Mouse (Mus musculus) cerebellum, postnatal 36 days (tissue): ENCODE measurements around the gene Gm26938.

ENCODE experiments used
- DNase-seq, 2 experiments: peaks; one replicate each; pipeline ENCODE4 v3.0.0; 2021 to 2022; ENCODE audit warnings: mixed read lengths in 2 of 2

Gene Gm26938

DNA sequence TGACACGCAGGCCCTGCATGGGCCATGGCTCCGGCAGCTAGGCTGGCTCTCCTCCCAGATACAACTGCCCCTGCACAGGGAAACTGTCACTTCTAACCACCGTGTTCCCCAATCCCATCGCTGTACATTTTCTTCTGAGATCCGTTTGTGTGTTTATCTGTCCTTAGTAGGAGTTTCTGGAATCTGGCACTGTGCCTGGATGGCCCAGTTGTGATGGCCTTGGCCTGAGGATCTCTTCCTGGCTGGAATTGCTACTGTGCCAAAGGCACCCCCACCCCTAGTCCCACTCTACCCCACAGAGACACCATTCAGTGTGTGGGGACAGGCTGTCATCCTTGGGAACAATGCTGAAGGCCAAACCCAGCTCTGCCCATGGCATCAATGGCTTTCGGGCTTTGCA, 10.2 kb downstream of the Gm26938 start:
- DNase-seq, result no peak

DNA sequence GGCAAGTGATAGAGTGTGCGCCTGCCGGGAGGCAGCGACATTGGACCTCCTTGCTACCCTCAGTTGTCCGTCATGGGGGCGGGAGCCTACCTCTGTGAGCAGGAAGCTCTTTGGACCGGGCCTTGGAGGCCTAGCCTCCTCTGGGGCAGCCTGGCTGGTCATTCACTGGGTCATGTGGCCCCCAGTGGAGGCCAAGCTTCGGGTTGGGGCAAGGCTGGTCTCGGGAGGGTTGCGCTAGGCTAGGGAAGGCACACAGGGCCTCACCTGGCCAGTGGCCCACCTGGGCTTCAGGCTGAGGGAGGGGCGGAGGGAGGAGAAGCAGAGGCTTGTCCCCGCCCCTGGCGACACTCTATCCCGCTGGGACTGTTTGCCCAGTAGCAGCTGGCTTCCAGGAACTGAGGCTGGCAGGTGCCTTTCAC, 12.2 kb downstream of the Gm26938 start:
- no peak for DNase-seq

DNA sequence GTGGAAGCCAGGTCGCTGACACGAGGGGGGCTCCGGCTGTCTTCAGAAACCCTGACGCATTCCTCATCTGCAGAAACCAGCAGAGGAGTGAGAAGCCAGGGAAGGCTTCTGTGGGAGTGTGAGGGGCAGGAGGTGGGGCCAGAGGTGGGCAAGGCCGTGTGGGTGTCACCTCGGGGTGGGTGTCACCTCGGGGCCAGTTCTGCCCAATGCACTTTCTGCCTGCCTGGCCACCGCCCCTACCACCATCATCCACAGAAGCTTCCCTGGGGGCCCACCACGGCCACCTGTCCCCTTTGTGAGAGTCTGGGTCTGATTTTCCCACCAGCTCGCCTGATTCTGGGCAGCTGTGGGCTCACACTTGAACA, 13.1 kb downstream of the Gm26938 start:
- no peak for DNase-seq

DNA sequence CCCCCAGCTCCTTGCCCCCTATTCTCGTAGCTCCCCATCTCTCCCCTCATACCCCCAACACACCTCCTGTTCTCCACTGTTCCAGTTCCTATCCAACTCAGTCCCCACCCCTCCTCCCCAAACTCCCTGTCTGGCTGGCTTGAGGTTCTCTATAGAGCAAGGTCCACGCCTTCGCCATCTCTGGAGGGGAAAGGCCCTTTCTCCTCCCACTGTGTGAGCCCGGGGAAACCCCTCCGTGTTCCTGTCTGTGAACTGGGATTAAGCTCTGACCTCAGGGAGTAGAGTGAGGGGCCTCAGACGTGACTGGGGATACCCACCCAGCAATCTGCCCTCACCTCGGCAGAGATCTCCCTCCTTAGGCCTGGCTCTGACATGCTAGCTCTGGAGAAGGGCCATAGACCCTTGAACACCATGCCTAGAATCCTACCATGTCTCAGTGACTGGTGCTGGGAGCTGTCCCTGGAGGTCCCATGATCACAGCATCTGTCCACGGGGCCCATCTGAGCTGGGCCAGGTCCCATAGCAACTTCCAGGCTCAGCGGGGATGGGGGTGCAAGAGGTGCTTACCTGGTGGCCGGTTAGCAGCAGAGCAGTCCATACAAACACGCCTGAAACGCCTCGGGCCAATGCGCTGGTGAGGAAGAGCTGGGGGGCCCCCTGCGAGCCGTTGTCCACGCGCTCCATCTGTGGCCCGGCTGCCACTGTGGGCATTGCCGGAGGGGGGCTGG, 13.6 kb downstream of the Gm26938 start:
- no peak for DNase-seq

DNA sequence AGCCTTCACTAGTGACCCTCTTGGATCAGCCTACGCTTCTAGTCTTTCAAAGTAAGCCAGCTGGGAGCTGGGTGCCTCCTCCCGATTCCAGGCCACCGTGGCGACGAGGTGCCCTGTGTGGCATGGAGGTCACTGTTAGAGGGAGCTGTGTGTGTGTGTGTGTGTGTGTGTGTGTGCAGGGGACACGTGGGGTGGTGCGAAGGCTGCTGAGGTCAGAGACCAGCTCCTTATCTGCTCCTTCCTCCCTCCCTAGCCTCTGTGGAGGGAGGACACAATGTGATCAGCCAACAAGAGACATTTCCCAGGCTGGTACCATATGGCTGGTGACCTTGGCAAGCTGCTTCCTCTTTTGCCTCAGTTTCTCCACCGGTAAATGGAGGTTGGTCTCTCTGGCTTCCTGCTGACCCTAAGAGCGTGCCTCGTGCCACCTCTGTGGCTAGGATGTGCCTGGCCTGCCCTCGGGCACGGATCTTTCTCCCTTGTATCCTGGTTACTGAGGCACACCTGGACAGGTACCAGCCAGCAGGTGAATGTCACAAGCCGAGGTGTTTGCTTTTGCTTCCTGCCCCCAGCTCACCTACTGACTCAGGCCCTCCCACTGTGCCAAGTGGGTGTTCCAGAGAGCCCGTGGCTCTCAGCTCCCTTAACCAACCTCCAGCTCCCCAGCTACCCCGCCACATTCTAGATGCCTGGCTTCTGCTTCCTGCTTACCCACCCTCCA, 14.4 kb downstream of the Gm26938 start:
- DNase-seq, result no peak

DNA sequence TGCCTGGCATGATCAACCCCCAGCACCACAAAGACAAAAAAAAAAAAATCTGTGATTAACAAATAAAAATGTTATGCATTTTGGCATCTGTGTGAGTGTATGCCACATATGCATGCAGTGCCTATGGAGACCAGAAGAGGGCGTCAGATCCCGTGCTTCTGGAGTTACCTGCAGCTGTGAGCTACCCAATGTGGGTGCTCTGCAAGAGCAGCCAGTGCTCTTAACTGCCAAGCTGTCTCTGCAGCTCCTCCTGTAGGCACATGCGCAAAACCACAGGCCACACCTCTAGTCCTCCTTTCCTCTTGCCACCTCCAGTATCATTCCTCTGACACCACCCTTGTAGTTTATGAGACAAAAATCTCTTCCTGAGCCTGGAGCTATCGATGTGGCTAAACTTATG, 16.8 kb downstream of the Gm26938 start:
- no peak for DNase-seq

DNA sequence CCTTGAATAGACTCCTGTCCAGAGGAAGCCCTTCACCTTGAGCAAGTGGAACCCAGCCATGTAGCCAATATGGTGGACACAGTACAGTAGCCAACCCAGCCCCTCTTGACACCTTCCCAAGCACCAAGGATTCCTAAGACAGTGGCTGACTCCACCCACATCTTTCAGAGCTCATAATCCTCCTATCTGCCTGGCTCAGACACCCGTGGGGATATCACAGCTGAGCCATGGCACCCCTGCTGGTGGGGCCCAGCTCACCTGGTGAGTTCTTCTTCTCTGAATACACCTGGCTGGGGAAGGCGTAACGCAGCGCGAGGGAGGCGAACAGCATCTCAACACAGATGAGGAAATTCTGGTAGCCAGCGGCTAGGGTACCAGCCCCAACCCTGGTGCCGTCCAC, 20.3 kb downstream of the Gm26938 start:
- DNase-seq, result no peak

DNA sequence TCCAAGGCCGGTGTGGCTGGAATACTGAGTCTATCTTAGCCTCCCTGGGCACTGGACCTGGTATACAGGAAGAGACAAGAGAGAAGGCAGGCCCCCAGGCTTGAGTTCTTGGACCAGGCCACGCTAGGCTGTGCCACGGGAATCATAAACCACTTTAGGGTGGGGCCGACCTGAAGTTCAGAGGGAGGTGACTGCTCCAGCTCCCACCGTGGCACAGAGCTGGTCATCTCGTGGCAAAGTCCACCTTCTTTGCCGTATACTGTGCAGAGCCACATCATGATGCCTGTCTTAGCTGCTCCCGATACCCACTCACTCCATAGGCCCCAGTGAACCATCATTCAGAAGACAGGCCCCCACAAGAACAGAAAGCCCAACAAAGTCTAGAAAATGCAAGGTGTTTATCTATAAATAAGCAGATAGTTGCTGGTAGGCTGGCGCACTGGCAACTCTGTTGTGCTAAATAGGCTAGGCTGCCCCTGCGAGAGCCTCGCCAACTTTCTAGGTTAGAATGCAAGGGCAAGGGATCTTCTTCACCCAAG, 21.6 kb downstream of the Gm26938 start:
- DNase-seq, result no peak

DNA sequence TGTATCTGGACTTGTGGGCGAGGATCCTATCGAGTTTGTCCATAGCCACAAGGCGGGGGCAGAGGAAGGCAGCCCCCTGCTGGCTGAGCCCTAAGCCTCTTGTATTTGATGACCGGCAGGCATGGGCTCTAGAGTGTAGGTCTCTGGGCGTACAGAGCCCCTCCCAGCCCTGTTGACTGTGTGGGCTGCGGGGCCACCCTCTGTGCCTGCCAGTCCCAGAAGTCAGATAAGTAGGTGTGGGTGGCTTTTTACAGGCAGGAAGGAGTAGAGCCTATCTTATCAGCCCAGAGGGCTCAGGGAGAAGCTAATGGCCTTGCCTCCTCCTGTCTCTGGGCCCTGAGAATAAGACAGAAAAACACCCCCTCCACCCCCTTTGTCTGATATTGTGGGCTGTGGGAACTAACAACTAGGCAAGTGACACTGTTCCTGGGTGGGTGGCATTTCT, 22.1 kb downstream of the Gm26938 start:
- no peak for DNase-seq

DNA sequence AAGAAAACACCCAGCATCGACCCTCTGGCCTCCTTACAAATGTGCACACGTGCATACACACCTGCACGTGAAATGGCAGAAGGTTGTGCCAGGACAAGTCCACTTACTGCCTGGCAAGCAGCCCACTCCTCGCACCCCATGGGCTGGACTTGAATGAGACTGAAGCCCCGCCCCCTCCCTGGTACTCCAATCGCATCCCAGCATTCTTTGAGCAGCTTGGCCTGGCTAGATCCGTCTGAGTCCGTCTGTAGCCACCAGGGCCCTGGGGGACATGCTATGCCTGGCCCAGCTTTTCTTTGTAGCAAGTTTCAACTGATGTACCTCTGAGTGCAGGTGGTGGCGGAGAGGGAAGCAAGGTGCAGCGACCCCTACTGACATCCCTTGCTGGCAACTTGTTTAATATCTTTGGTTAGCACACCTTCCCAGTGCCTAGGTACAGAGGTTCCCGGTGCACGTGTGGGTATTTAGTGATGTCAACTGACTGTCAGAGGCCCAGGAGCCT, 22.6 kb downstream of the Gm26938 start:
- peak in 1 of 2 experiments; percentile 19 for DNase-seq

DNA sequence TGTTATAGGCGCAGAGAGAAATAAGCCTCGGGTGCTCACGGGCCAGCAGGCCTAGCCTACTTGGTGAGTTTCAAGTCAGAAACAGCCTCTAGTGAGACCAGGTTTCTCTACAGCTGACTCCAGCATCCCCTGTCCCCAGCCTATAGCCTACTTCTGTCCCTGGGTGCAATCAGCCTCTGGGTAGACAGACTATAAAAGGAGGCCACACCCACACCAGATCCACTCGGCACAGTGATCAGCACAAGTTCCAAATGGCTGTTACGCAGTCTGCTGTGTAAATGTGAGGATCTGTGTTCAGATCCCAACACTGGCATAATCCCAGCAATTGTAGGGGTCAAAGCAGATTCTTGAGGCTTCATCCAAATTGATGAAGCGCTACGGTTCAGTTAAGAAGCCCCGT, 23.0 kb downstream of the Gm26938 start:
- no peak for DNase-seq

DNA sequence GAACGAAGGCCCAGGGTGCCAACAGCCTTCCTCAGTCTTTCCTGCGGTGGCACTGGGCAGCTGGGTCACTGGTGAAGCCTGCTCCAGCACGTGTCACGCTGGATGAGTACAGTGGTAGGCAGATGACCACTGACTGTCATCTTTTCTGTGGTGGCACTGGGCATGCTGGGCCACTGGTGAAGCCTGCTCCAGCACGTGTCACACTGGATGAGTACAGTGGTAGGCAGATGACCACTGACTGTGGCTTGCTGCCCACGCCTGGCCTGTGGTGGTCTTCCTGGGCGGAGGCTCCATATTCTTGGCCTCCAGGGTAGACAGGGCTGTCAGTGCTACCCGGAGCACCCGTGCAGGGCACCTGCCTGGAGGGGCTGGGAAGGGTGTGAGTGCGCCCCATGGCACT, 24.3 kb downstream of the Gm26938 start:
- DNase-seq, result no peak

DNA sequence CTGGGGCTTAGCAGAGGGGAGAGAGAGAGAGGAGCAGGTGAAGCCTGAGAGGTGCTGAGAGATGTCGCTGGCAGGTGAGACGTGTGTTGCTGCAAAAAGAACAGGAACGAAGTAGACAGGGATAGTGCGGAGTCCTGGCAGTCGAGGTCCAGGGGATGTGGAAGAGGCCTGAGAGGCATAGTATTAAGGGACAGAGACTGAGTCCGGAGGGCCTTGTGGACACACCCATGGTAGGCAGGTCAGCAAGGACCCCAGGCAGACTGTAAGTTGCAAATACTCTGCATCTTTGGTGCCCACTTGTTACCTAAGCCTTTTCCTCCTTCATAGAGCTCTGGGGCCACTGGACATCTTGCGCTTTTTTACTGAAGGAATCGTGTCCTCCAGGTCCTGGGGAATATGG, 25.0 kb downstream of the Gm26938 start:
- DNase-seq, result no peak

DNA sequence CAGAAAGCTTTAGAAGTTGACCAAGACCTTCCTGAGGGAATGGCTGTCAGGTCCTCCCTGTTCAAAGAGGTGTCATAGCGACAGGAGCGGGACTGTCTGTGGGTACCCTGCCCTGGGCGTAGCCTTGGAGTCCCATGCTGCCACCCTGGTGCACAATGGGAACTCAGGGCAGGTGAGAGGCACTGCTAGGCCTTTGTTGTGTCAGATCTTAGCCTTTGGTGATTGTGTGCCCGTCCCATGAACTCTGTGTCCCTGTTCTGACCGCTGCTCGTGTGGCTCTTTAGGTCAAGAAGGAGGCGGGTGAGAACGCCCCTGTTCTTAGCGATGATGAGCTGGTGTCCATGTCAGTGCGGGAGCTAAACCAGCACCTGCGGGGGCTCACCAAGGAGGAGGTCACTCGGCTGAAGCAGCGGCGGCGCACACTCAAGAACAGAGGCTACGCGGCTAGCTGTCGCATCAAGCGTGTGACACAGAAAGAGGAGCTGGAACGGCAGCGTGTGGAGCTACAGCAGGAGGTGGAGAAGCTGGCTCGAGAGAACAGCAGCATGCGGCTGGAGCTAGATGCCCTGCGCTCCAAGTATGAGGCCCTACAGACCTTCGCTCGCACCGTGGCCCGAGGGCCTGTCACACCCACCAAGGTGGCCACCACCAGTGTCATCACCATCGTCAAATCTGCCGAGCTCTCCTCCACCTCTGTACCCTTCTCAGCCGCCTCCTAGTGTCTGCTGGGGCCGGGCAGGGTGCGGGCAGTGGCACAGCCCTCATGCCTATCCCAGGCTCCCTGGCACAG, 26.2 kb downstream of the Gm26938 start:
- DNase-seq, result no peak

DNA sequence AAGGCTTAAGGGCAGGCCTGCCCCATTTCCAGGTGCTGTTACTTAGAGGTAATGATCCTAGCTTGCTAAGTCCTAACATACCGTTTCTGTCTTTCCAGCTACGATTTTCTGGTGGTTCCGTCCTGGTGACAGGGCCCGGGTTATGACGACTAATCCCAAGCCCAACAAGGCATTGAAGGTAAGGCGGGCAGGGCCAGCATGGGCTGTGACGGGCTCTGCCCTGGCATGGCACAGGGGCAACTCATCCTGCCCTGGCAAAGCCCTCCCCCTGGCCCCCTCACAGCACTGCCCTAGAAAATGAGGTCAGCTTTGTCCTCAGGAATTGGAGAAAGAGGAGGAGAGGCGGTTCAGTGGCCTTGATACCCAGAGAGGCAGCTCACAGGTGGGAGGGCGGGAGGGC, 27.2 kb downstream of the Gm26938 start:
- no peak for DNase-seq

DNA sequence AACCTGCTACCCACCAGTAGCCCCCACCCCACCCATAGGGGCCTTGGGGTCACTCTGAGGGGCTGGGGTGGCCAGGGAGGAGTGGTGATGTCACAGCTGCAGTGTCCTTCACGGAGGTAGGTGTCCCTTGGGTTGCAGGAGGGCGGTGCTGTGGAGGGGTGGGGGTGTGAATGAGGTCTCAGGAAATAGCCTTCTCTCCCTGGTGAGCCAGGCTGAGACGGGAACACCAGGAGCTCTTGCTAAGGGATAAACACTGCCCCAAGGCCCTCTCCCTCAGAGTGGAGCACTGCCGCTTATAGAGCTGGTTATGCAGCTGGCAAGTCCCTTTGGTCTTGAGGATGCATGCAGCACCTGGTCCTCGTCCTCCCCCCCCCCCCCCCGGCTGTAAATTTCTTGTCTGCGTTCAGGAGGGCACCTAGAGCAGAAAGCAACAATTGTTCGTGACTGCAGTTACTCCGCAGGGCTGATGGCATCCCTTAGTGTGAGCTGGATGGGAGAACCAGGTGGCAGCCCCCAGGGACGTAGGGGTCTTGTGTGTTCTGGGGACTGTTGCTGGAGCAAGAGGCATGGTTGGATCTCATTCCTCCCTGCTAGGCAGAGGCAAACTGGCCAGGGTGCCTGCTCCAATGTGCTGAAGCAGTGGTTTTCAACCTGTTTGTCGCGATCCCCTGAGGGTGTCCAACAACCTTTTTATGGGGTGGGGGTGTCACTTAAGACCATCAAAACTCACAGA, 27.9 kb downstream of the Gm26938 start:
- DNase-seq, result no peak

DNA sequence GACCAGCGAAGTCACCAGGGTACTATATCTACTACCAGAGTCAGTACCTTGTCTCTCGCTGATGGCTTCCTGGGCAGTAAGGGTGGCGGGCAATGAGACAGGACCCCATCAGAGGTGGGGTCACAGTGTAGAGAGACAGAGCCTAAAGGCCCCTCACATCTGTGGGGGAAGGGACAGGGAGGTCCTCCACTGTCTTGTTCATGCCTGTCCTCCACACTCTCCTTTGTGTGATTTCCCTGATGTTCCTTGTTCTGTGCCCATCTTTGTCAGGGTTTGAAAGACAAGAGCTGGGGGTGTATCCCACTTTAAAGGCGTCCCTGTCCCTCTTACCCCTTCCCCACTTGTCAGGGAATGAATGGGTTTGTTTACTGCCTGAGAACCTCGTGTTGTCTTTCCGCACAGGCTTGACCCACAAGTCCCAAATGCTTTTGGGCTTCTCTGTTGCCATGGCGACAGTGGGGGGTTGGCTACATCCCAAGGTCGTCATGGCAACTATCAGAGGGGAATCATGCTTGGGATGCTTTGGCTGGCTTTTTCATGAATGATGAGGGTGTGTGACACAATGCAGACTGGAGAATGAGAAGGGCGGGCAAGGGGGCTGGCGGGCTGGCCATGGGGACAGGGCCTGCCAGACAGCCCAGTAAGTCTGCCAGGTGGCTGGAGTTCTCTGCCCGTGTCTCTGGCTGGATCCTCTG, 28.6 kb downstream of the Gm26938 start:
- peak; percentile 72 to 76 for DNase-seq

DNA sequence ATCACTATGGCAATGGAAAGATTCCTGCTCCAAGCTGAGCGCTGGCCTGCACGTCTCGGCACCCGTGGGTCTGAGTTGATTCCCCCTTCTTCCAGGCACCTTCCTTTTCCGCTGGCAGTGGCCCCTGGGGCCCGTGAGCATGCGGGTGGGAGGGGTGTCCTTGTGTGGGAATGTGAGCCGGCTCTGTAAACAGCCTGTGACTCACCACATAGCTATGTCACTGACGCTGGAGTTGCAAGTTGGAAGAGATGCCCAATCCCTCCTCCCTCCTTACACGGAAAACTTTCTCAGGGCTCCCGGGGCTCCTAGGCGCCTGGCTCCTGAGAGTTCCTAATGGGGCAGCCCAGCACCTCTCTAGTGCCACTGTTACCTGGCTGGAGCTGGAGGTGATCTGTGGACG, 29.3 kb downstream of the Gm26938 start:
- DNase-seq, result no peak

DNA sequence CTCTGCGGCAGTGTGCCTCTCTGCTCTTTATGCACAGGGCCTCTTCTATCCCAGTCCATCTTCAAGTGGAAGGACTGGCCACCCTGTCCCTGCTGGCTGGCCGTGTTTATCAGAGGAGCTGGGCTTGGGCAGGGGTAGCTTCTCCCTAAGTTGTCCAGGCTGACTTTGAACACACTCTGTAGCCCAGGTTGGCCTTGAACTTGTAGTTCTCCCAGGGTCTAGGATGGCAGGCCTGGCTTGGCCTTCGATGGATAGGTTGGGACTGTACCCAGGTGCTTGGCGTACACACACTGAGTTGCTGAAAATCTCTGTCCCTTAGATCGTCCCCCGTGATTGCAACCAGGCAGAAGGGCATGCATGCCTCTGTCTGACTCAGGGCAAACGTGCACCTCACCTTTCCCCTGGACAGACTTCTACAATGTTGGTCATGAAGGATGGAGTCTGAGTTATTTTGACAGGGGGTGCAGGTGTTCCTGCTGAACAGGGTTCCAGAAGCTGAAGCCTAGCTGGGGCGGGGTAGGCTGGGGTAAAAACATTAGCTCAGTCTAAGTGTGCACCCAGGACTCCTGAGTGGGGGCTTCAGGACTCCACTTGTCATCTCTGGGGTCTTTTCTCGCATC, 30.1 kb downstream of the Gm26938 start:
- no peak for DNase-seq

DNA sequence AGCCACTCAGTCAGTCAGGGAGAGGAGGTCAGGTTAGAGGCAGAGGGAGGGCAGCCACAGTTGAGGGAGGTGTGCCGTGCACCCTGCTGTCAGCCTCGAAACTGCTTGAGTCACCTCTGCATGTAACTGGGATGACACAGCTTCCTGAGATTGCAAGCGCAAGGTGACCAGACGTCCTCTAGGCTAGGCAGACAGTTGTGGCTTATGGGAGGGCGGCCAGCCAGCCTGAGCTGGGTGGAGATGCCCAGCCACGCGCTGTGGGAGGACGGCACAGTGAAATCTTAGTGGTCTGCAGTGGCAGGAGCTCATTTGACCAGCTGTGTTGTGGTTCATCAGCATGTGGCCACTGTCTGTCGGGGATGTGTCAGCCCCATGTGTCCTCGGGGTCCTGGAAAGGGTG, 31.3 kb downstream of the Gm26938 start:
- no peak for DNase-seq

DNA sequence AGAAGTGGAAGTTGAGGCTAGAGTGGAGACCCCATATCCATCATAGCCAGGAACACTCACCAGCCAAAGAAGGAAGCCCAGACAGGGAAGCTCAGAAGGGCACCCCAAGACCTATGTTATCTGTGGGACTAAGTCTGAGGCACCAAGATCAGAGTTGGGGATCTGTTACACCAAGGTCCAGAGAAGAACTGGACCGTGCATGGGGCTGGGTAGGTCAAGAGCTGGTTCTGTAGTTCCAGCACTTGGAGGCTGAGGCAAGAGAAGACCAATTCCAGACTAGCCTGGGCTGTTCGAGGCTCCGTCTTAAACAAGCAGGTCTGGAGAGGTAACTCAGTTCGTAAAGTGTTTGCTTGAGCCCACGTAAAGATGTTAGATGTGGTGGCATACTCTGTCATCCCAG, 32.1 kb downstream of the Gm26938 start:
- DNase-seq, result no peak
